Mouse (Mus musculus) cerebellum, adult 2 months (tissue): ENCODE data around the gene Defb47.
A peak's percentile ranks its signal among the peaks of the same experiment; 100 is the strongest.

ENCODE experiments used
- CTCF ChIP-seq: fragments of 200-500 bp; IDR thresholded peaks from 2 replicates; pipeline ENCODE4 v1.5.1; 2011; ENCODE audit warnings: low read depth, mild to moderate bottlenecking, control low read depth, low read length, moderate library complexity, borderline replicate concordance; ENCODE audit not compliant: insufficient read depth
- POLR2A ChIP-seq: fragments of 200-500 bp; IDR thresholded peaks from 2 replicates; pipeline ENCODE4 v1.6.1; 2011; ENCODE audit warnings: low read length, control low read depth, borderline replicate concordance; ENCODE audit not compliant: insufficient read depth

GRCm38 (mm10) chr14:62965342-62965741, 32.5 kb upstream of the Defb47 start:
- TF ChIP-seq CTCF (peak; percentile 73), POLR2A (no peak)
